Mouse (Mus musculus) intestine, postnatal 0 days (tissue): Measurements from ENCODE around the gene Stard3. TPM values are rescaled to one million over a fixed set of nuclear protein-coding genes. Genes with fewer than 3 reads are reported as not detected.

Source experiments
- ATAC-seq: fragments of 200-750 bp; cut with Nextera tagmentation; 2 replicates; pipeline ENCODE4 v1.8.0; 2017; ENCODE audit warnings: mild to moderate bottlenecking, moderate TSS enrichment, moderate library complexity
- H3K27ac ChIP-seq: fragments of 300-500 bp; sonication (generic); 2 replicates; pipeline ENCODE4 v1.5.1; 2014; ENCODE audit warnings: mild to moderate bottlenecking, low read depth, low read length, moderate library complexity
- H3K27me3 ChIP-seq: fragments of 300-500 bp; sonication (generic); replicated peaks from 2 replicates; pipeline ENCODE4 v1.6.1; 2014; ENCODE audit warnings: low read length, mixed read lengths; ENCODE audit not compliant: control insufficient read depth, insufficient read depth
- H3K36me3 ChIP-seq: fragments of 300-500 bp; sonication (generic); 2 replicates; pipeline ENCODE4 v1.6.1; 2014; ENCODE audit warnings: mild to moderate bottlenecking, moderate library complexity; ENCODE audit not compliant: control insufficient read depth, insufficient read depth
- H3K4me1 ChIP-seq: fragments of 300-500 bp; sonication (generic); replicated peaks from 2 replicates; pipeline ENCODE4 v1.6.1; 2014; ENCODE audit warnings: antibody characterized with exemption, low read length, mixed read lengths; ENCODE audit not compliant: control insufficient read depth, insufficient read depth
- H3K4me2 ChIP-seq: fragments of 300-500 bp; sonication (generic); replicated peaks from 2 replicates; pipeline ENCODE4 v1.6.1; 2014; ENCODE audit warnings: low read depth, mild to moderate bottlenecking, moderate library complexity
- H3K4me3 ChIP-seq: fragments of 300-500 bp; sonication (generic); 2 replicates; pipeline ENCODE4 v1.5.1; 2014; ENCODE audit warnings: low read depth, low read length
- H3K9ac ChIP-seq: fragments of 300-500 bp; sonication (generic); 2 replicates; pipeline ENCODE4 v1.6.1; 2014; ENCODE audit warnings: mild to moderate bottlenecking, low read depth, low read length
- H3K9me3 ChIP-seq: fragments of 300-500 bp; sonication (generic); 2 replicates; pipeline ENCODE4 v1.6.1; 2016; ENCODE audit warnings: mixed run types; ENCODE audit not compliant: control insufficient read depth
- CTCF ChIP-seq: sonication (generic); IDR thresholded peaks from 2 replicates; pipeline ENCODE4 v1.5.1; 2016; ENCODE audit warnings: low read depth, mild to moderate bottlenecking, control low read depth, antibody characterized with exemption, moderate library complexity
- WGBS: fragments of 180-500 bp; shearing (Covaris S2); extraction: QIAGEN DNeasy Blood & Tissue Kit; methylation state at CpG from one replicate; pipeline ENCODE4 v1.1.7; 2014; 5-methylcytosine and 5-hydroxymethylcytosine counted together
- polyA plus RNA-seq: library from polyadenylated mRNA; unstranded; fragments of >200 nt; fragmentation: Nextera tagmentation; extraction: Ambion mirVana; gene quantifications from 2 replicates; pipeline ENCODE4 v1.2.1, GENCODE M21; 2015

Stard3 gene
- polyA plus RNA-seq, 1 experiment from 2014 or later = 29.0 TPM

GRCm38 (mm10) chr11:98328371-98329069 lies 29.6 kb upstream of the Stard3 start:
- Histone ChIP-seq H3K4me1 (peaks cover 6% of the 10 kb centered on the region; the same call in 1 of the 2 replicates), H3K4me3 (peak overlapping the region; percentile 32), H3K4me2 (peak overlapping the region; percentile 58), H3K27ac (no peak overlapping the region), H3K9ac (no peak overlapping the region), H3K9me3 (no peaks in the 10 kb centered on the region), H3K36me3 (no peaks in the 10 kb centered on the region), H3K27me3 (peaks cover 100% of the 10 kb centered on the region)
- TF ChIP-seq CTCF = no peak
- WGBS = under 1% methylated on average over 56 of the region's 56 CpGs
- ATAC-seq = no peak

DNA sequence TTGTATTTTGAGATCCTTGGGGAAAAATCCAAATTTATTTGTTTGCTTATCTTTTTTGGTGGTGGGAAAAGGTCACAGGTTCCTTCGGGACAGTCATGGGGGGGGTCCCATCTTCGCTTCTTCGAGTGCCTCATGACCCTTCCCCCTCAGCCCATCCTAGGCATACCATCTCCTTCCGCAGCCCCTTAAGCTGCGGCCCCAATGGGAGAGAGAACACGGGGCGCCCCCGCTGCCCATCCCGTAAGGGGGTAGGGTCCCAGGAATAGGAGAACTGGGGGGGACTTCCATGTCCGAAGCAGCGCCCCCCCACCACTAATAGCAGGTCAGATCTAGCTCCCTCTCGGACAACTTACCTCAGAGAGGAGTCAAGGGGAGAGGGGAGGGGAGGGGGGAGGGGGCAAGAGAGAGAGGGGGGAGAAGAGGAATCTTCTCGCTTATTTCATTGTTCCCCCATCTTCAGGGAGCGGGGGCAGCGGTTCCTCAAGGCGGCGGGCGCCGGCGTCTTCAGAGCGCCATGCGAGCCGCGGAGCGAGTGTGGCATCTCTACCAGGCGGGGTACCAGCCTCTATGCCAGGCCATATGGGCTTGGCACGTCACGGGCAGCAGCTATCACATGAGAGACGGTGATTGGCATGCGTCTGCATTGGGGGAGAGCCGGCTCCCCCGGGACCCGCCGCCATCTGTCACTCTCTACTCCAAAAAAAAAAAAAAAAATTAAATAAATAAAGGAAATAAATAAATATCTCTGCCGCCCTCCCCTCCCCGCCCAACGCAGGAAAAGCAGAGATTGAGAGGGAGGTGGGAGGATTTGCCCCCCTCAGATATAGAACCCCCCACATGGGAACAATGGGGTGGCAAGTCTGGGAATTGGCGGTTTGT lies 28.8 kb upstream of the Stard3 start, which contains the start of gene Neurod2:
Gene Neurod2, minus strand, starts transcription at position 568 of the 879 bp plus-strand sequence.
- H3K9ac ChIP-seq = no peak within 1 kb of the TSS
- no peak for TF ChIP-seq CTCF
- peaks cover 100% of the 10 kb centered on the region for H3K27me3 ChIP-seq
- peaks cover 6% of the 10 kb centered on the region; the same call in 1 of the 2 replicates for H3K4me1 ChIP-seq
- H3K36me3 ChIP-seq = no peaks in the 10 kb centered on the region
- H3K4me2 ChIP-seq = peak within 1 kb of the TSS; percentile 58
- 3% methylated on average over 38 of the region's 38 CpGs for WGBS
- no peaks in the 10 kb centered on the region for H3K9me3 ChIP-seq
- peak within 1 kb of the TSS; percentile 32; the same call in 1 of the 2 replicates for H3K4me3 ChIP-seq
- H3K27ac ChIP-seq = no peak within 1 kb of the TSS
- no peak for ATAC-seq

- Histone ChIP-seq H3K36me3 (no peaks in the 10 kb centered on the region), H3K27me3 (peaks cover 100% of the 10 kb centered on the region), H3K27ac (no peak overlapping the region), H3K9ac (no peak overlapping the region), H3K4me2 (no peak overlapping the region), H3K4me1 (peaks cover 6% of the 10 kb centered on the region; the same call in 1 of the 2 replicates), H3K9me3 (no peaks in the 10 kb centered on the region), H3K4me3 (no peak overlapping the region)
- ATAC-seq = no peak
- WGBS = 41% methylated on average over 9 of the region's 9 CpGs
- no peak for TF ChIP-seq CTCF
These were observed 28.0 kb upstream of the Stard3 start for GRCm38 (mm10) chr11:98329960-98330744.

GRCm38 (mm10) chr11:98330745-98331204 lies 27.4 kb upstream of the Stard3 start:
- H3K4me2 ChIP-seq = no peak overlapping the region
- no peaks in the 10 kb centered on the region for H3K9me3 ChIP-seq
- ATAC-seq = no peak
- H3K4me3 ChIP-seq = no peak overlapping the region
- H3K36me3 ChIP-seq = no peaks in the 10 kb centered on the region
- no peak overlapping the region for H3K27ac ChIP-seq
- TF ChIP-seq CTCF = no peak
- H3K4me1 ChIP-seq = peaks cover 6% of the 10 kb centered on the region; the same call in 1 of the 2 replicates
- peaks cover 100% of the 10 kb centered on the region for H3K27me3 ChIP-seq
- WGBS = 45% methylated on average over 2 of the region's 2 CpGs
- no peak overlapping the region for H3K9ac ChIP-seq

DNA sequence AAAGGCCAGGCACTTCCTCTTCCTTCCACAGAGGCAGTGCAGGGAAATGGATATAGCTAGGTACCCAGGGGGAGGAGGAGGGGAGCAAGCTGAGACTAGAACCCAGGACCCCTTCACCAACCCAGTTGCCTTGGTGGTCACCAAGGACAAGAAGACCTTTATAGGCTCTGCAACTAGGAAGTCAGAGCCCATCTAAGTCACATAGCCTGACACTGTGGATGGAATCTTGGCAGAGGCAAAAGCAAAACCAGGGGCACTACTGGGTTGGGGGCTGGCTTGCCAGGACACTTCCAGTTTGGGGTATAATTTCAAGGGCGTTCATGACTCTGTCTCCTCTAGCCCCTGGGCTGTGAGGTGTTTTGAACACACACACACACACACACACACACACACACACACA lies 26.8 kb upstream of the Stard3 start:
- ATAC-seq = no peak
- Histone ChIP-seq H3K4me3 (no peak overlapping the region), H3K9me3 (no peaks in the 10 kb centered on the region), H3K9ac (no peak overlapping the region), H3K27ac (no peak overlapping the region), H3K4me2 (no peak overlapping the region), H3K27me3 (peaks cover 100% of the 10 kb centered on the region), H3K4me1 (peaks cover 6% of the 10 kb centered on the region; the same call in 1 of the 2 replicates), H3K36me3 (no peaks in the 10 kb centered on the region)
- WGBS = 69% methylated on average over 1 of the region's 1 CpGs
- TF ChIP-seq CTCF = no peak
